Mouse (Mus musculus) liver, embryonic 14.5 days (tissue): ENCODE data around the gene Aaas.

Experiments used
- CTCF ChIP-seq: IDR thresholded peaks from 2 replicates; pipeline ENCODE4 v1.5.1; 2016; ENCODE audit warnings: antibody characterized with exemption, low read depth, control low read depth
- EP300 ChIP-seq: IDR thresholded peaks from 2 replicates; pipeline ENCODE4 v1.6.1; 2016; ENCODE audit warnings: antibody characterized with exemption, low read depth

- no peak for TF ChIP-seq CTCF
- TF ChIP-seq EP300: no peak
Observed at GRCm38 (mm10) chr15:102362648-102363047, 12.1 kb upstream of the Aaas start.
